15 mouse cellular contexts compared by ENCODE assay signal in genomic region chr14:33639357-33639756, GRCm38 (mm10). TPM values are rescaled to one million over a fixed set of nuclear protein-coding genes. Genes with fewer than 3 reads are reported as not detected.
DNase-seq lines count a peak whose midpoint lies in the region; ATAC-seq and TF ChIP-seq lines count a peak whose summit lies in the region.
"Had no signal": no experiment of that assay in that cellular context is flagged by ENCODE, and none has a peak within 500 bp of the region (broad histone marks: within the 10 kb centered on the region; RNA-seq: fewer than 3 reads in every experiment).

No protein-coding gene starts in this region.

- H3K4me2 ChIP-seq in forebrain, postnatal 0 days (ENCODE audit: low read depth) = no peak overlapping the region
- no peak overlapping the region for H3K4me2 ChIP-seq in forebrain, embryonic 13.5 days
- H3K4me2 ChIP-seq: neural tube, embryonic 13.5 days had no signal

- peak; percentile 13 for DNase-seq in forebrain, postnatal 0 days
- no peak for DNase-seq in left cerebral cortex, adult 2 months (ENCODE audit: extremely low spot score in 1 of 2, low spot score in 2 of 2)
- DNase-seq in left cerebral cortex, adult 11 months (ENCODE audit: low spot score) = no peak
- peak; percentile 43 for DNase-seq in embryo, embryonic 11 days
- no peak for DNase-seq in heart, postnatal 36 days
- DNase-seq: adrenal gland, postnatal 25 days; cerebellum, postnatal 14 days; kidney, adult 11 months had no signal

- H3K27ac ChIP-seq in forebrain, postnatal 0 days (ENCODE audit: low read depth, low read length) = no peak overlapping the region
- no peak overlapping the region for H3K27ac ChIP-seq in forebrain, embryonic 13.5 days
- H3K27ac ChIP-seq in left cerebral cortex, adult 2 months = no peak overlapping the region
- H3K27ac ChIP-seq: neural tube, embryonic 13.5 days had no signal

- H3K27me3 ChIP-seq in forebrain, postnatal 0 days (ENCODE audit: insufficient read depth, low read length) = no peaks in the 10 kb centered on the region
- H3K27me3 ChIP-seq in forebrain, embryonic 13.5 days = no peaks in the 10 kb centered on the region
- no peaks in the 10 kb centered on the region for H3K27me3 ChIP-seq in E14TG2a.4 (ENCODE audit: insufficient read depth, low read length)
- H3K27me3 ChIP-seq: megakaryocyte, embryonic 14.5 days; neural tube, embryonic 13.5 days had no signal

- no peaks in the 10 kb centered on the region for H3K4me1 ChIP-seq in forebrain, postnatal 0 days (ENCODE audit: insufficient read depth)
- H3K4me1 ChIP-seq in forebrain, embryonic 13.5 days = no peaks in the 10 kb centered on the region
- no peaks in the 10 kb centered on the region for H3K4me1 ChIP-seq in E14TG2a.4 (replicated peaks; ENCODE audit: low read depth, low read length)
- H3K4me1 ChIP-seq: megakaryocyte, embryonic 14.5 days; neural tube, embryonic 13.5 days had no signal

- intact Hi-C loops in left cerebral cortex, adult 2 months (cut with DNase I) = no loop called here
- intact Hi-C loops in heart, postnatal 36 days (cut with DNase I) = no loop called here

- TF ChIP-seq CTCF in forebrain, postnatal 0 days (IDR thresholded peaks at IDR 0.05; ENCODE audit: low read depth) = peak; percentile 51
- peak; percentile 74 for TF ChIP-seq CTCF in left cerebral cortex, adult 2 months (IDR thresholded peaks at IDR 0.05)
- peak; percentile 59 for TF ChIP-seq CTCF in E14TG2a.4 (conservative IDR thresholded peaks at IDR 0.05; ENCODE audit: low read length)

- H3K9ac ChIP-seq in forebrain, postnatal 0 days = no peak overlapping the region
- no peak overlapping the region for H3K9ac ChIP-seq in forebrain, embryonic 13.5 days
- H3K9ac ChIP-seq: neural tube, embryonic 13.5 days had no signal

- no peaks in the 10 kb centered on the region for H3K9me3 ChIP-seq in forebrain, postnatal 0 days (ENCODE audit: low read length)
- H3K9me3 ChIP-seq in forebrain, embryonic 13.5 days (replicated peaks) = no peaks in the 10 kb centered on the region
- no peaks in the 10 kb centered on the region for H3K9me3 ChIP-seq in E14TG2a.4 (ENCODE audit: low read length)
- H3K9me3 ChIP-seq: megakaryocyte, embryonic 14.5 days; neural tube, embryonic 13.5 days had no signal

- no peaks in the 10 kb centered on the region for H3K36me3 ChIP-seq in forebrain, postnatal 0 days (ENCODE audit: insufficient read depth)
- H3K36me3 ChIP-seq in forebrain, embryonic 13.5 days (ENCODE audit: poor library complexity, severe bottlenecking) = no peaks in the 10 kb centered on the region
- no peaks in the 10 kb centered on the region for H3K36me3 ChIP-seq in E14TG2a.4 (ENCODE audit: insufficient read depth, low read length)
- H3K36me3 ChIP-seq: neural tube, embryonic 13.5 days had no signal

- 71% methylated on average over 5 of the region's 5 CpGs for WGBS in forebrain, postnatal 0 days
- WGBS in forebrain, embryonic 13.5 days = 75% methylated on average over 5 of the region's 5 CpGs

- ATAC-seq in forebrain, postnatal 0 days = no peak
- no peak for ATAC-seq in forebrain, embryonic 13.5 days
- ATAC-seq in erythroid progenitor cell, adult 5-6 weeks (replicated peaks; ENCODE audit: low FRiP score, poor library complexity, severe bottlenecking) = no peak

- no peak overlapping the region for H3K4me3 ChIP-seq in forebrain, postnatal 0 days (ENCODE audit: low read depth, low read length)
- no peak overlapping the region for H3K4me3 ChIP-seq in forebrain, embryonic 13.5 days
- H3K4me3 ChIP-seq in left cerebral cortex, adult 2 months = no peak overlapping the region
- H3K4me3 ChIP-seq in E14TG2a.4 (replicated peaks; ENCODE audit: low read length) = no peak overlapping the region
- H3K4me3 ChIP-seq: megakaryocyte, embryonic 14.5 days; neural tube, embryonic 13.5 days had no signal

RNA-seq across cellular contexts. Expression of gene Ptpn20, which starts 50.4 kb away (rescaled TPM):
- total RNA-seq in forebrain, postnatal 0 days (2014; rRNA removed) = 0.33 and 0.92 TPM in 2 replicates
- polyA plus RNA-seq in forebrain, postnatal 0 days (2015; fragmentation: Nextera tagmentation; extraction: Ambion mirVana) = 0.14 and 0.30 TPM in 2 replicates
- 0.15 TPM in 1 of 2 replicates, not detected in the other for polyA plus RNA-seq in forebrain, embryonic 13.5 days (2015; fragmentation: Nextera tagmentation; extraction: Ambion mirVana)
- under 1 TPM; 0.49 to 0.63 TPM for total RNA-seq in left cerebral cortex, adult 2 months (2021)
- not detected in 2 replicates for total RNA-seq in erythroid progenitor cell, adult 5-6 weeks (2015; ENCODE audit: low replicate concordance)
- 0.26 TPM in 1 of 2 replicates, not detected in the other for total RNA-seq in erythroid progenitor cell, adult 5-6 weeks (2017; ENCODE audit: low replicate concordance)
- not detected for total RNA-seq in heart, postnatal 36 days (2021)
- total RNA-seq: adrenal gland, postnatal 25 days had no signal
- polyA plus RNA-seq: small intestine, adult 2 months; thymus, postnatal 0 days had no signal

Comparison
In these comparisons a context has a peak if more than half of its experiments do, and no peak if none do; other contexts are left out.
1. DNase-seq: peak in forebrain, postnatal 0 days (single experiment) and embryo, embryonic 11 days (single experiment); none in left cerebral cortex, adult 2 months (0 of 2), left cerebral cortex, adult 11 months (single experiment) and heart, postnatal 36 days (0 of 2).
2. Peak in every context shown above with its lines, with median percentiles within 50 percentile points of each other: CTCF ChIP-seq.